Mouse (Mus musculus) bone marrow macrophage, adult 2 months (primary cell): Measurements from ENCODE around the gene Odf3b.

Experiments
- CTCF ChIP-seq: IDR thresholded peaks from 2 replicates; pipeline ENCODE4 v1.5.1; 2012; ENCODE audit warnings: low read depth, mild to moderate bottlenecking, low read length, moderate library complexity
- POLR2A ChIP-seq: IDR thresholded peaks from 2 replicates; pipeline ENCODE4 v1.6.1; 2012; ENCODE audit warnings: mild to moderate bottlenecking, low read depth, low read length, borderline replicate concordance

DNA sequence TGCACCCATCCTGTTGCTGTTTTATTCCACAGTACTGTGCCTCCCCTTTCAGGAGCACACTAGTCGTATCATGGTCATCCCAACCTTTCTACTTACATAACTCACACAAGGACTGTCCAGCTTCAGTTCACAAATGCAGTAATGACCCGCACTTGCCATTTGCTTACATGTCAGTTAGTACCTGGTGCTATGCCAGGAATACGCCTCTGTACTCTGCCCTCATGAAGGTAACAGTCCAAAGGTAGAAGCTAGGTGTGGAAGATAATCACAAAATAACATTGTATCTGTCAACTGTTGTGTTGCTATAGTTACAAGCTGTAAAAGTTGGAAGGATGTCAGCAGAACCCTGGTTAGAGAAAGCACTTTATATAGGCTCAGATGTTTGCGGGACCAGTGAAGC lies 17.8 kb upstream of the Odf3b start:
- TF ChIP-seq POLR2A (no peak), CTCF (no peak)
